Mouse (Mus musculus): ENCODE measurements at regions not wholly inside any gene's neighbourhood (a gene's known extent, or its start where the extent isn't known, plus 50 kb on each side); places are given as distances from the start of the nearest gene placed in this dataset.
"Not testable (repeated sequence)": the region's sequence is repeated elsewhere in the genome, so short reads cannot be mapped to it uniquely, and the experiment has no call there.

GRCm38 (mm10) chr12:46398875-46399652, 419.7 kb downstream of the Nova1 start:
- peak; percentile 51 for DNase-seq (ENCODE audit: extremely low spot score)

GRCm38 (mm10) chr12:46395245-46395644, 423.5 kb downstream of the Nova1 start:
- DNase-seq (ENCODE audit: extremely low spot score): no peak

- no peak for DNase-seq (ENCODE audit: extremely low spot score)
Observed at GRCm38 (mm10) chr12:46393769-46394168, 425.0 kb downstream of the Nova1 start.

GRCm38 (mm10) chr12:46378914-46379313, 439.8 kb downstream of the Nova1 start:
- DNase-seq (ENCODE audit: extremely low spot score): no peak

GRCm38 (mm10) chr12:46371747-46372146, 447.0 kb downstream of the Nova1 start:
- no peak for DNase-seq (ENCODE audit: extremely low spot score)

- DNase-seq (ENCODE audit: extremely low spot score): no peak
Observed at GRCm38 (mm10) chr12:46333376-46333775, 485.4 kb downstream of the Nova1 start.

- no peak for DNase-seq (ENCODE audit: extremely low spot score)
Observed at GRCm38 (mm10) chr12:46327865-46328264, 490.9 kb downstream of the Nova1 start.

GRCm38 (mm10) chr12:46323276-46323675, 495.5 kb downstream of the Nova1 start:
- no peak for DNase-seq (ENCODE audit: extremely low spot score)

GRCm38 (mm10) chr12:46303136-46303797, 515.5 kb downstream of the Nova1 start:
- DNase-seq (ENCODE audit: extremely low spot score): no peak

GRCm38 (mm10) chr12:46298926-46299325, 519.8 kb downstream of the Nova1 start:
- DNase-seq (ENCODE audit: extremely low spot score): no peak

- DNase-seq (ENCODE audit: extremely low spot score): no peak
Observed at GRCm38 (mm10) chr12:46284519-46284918, 534.2 kb downstream of the Nova1 start.

GRCm38 (mm10) chr12:46248402-46249018, 570.2 kb downstream of the Nova1 start:
- no peak for DNase-seq (ENCODE audit: extremely low spot score)

- no peak for DNase-seq (ENCODE audit: extremely low spot score)
Observed at GRCm38 (mm10) chr12:46244925-46245324, 573.8 kb downstream of the Nova1 start.

- no peak for DNase-seq (ENCODE audit: extremely low spot score)
Observed at GRCm38 (mm10) chr12:46232359-46232758, 586.4 kb downstream of the Nova1 start.

GRCm38 (mm10) chr12:46215328-46215727, 603.4 kb downstream of the Nova1 start:
- not testable (repeated sequence) for DNase-seq (ENCODE audit: extremely low spot score)

- DNase-seq (ENCODE audit: extremely low spot score): no peak
Observed at GRCm38 (mm10) chr12:46199076-46199475, 619.7 kb downstream of the Nova1 start.

- no peak for DNase-seq (ENCODE audit: extremely low spot score)
Observed at GRCm38 (mm10) chr12:46197482-46198101, 621.1 kb downstream of the Nova1 start.

- no peak for DNase-seq (ENCODE audit: extremely low spot score)
Observed at GRCm38 (mm10) chr12:46194173-46194572, 624.6 kb downstream of the Nova1 start.
